Mouse (Mus musculus): ENCODE measurements at regions not wholly inside any gene's neighbourhood (a gene's known extent, or its start where the extent isn't known, plus 50 kb on each side); places are given as distances from the start of the nearest gene placed in this dataset.

DNA sequence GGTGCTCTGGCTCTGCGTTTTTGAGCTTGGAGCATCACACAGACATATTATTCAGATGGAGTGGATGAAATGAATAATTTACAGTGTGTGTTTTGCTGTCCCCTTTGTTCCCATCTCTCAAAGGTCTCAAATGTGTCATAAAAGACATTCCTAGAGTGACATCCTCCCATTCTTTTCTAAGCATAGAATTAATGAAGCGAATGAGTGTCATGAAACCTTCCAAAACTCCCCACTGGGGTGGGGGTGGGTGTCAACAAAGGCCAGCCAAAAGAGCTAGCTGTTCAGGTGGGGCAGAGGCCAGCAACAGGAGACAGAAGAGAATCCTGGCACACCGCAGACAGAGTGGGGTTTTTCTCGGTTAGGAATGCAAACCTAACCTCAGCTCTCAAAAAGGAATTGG is 104.1 kb downstream of the Akap11 start:
- TF ChIP-seq CTCF (IDR thresholded peaks at IDR 0.05; ENCODE audit: insufficient read depth, low read depth, low read length) (no peak), POLR2A (IDR thresholded peaks at IDR 0.05; ENCODE audit: insufficient read depth, low read depth, low read length) (no peak)
